Mouse (Mus musculus) adrenal gland, adult 8-10 months (tissue): ENCODE measurements around the gene Olfr90. TPM values are rescaled to one million over a fixed set of nuclear protein-coding genes. Genes with fewer than 3 reads are reported as not detected.

Source experiments
- DNase-seq: peaks from one replicate; pipeline ENCODE4 v3.0.0; 2022
- total RNA-seq, 4 experiments: library from RNA; stranded (reverse); gene quantifications; 2 replicates each; pipeline ENCODE4 v1.2.4; 2022

Gene Olfr90
- total RNA-seq, 4 experiments from 2014 or later: not detected

DNA sequence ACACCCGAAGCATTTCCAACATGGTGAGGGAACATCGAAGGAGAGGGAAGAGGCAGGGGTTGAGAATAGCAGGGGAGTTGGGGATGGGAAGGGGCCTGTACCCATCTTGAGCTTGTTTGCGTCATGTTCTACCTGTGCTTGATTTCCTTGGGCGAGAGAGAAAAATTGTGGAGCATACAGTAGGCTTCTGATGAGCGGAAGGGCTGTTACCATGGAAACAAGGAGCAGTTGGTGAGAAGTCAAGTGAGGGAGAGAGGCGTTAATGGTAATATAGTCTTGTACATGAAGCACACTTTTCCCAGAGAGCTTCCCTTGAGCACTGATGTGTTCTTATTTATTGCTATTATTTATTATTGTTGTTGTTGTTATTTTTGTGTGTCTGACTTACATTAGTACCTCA lies 31.3 kb downstream of the Olfr90 start:
- DNase-seq: no peak

GRCm38 (mm10) chr17:37051745-37052144 lies 36.6 kb downstream of the Olfr90 start:
- DNase-seq: no peak

- DNase-seq: no peak
Observed at GRCm38 (mm10) chr17:37050876-37051275, 37.4 kb downstream of the Olfr90 start.

- peak; percentile 78 for DNase-seq
Observed at GRCm38 (mm10) chr17:37050399-37050798, 37.9 kb downstream of the Olfr90 start.

GRCm38 (mm10) chr17:37049570-37050310 lies 38.6 kb downstream of the Olfr90 start:
- DNase-seq: no peak

DNA sequence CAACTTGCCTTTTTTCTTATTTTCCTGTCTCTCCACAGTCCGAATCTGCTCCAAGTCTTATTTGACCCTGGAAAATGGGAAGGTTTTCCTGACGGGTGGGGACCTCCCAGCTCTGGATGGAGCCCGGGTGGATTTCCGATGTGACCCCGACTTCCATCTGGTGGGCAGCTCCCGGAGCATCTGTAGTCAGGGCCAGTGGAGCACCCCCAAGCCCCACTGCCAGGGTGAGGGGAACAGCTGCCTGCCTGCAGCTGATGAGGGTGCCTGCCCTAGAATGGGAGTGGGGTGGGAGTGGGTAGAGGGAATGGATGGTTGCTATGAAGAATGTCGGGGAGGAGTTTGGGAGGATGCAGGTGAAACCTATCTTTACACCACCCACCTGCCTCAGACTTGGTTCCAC lies 39.9 kb downstream of the Olfr90 start:
- DNase-seq: no peak

- DNase-seq: no peak
Observed at GRCm38 (mm10) chr17:37047981-37048380, 40.3 kb downstream of the Olfr90 start.

- no peak for DNase-seq
Observed at GRCm38 (mm10) chr17:37047332-37047976, 40.8 kb downstream of the Olfr90 start.

GRCm38 (mm10) chr17:37046312-37047112 lies 41.8 kb downstream of the Olfr90 start:
- DNase-seq: no peak

DNA sequence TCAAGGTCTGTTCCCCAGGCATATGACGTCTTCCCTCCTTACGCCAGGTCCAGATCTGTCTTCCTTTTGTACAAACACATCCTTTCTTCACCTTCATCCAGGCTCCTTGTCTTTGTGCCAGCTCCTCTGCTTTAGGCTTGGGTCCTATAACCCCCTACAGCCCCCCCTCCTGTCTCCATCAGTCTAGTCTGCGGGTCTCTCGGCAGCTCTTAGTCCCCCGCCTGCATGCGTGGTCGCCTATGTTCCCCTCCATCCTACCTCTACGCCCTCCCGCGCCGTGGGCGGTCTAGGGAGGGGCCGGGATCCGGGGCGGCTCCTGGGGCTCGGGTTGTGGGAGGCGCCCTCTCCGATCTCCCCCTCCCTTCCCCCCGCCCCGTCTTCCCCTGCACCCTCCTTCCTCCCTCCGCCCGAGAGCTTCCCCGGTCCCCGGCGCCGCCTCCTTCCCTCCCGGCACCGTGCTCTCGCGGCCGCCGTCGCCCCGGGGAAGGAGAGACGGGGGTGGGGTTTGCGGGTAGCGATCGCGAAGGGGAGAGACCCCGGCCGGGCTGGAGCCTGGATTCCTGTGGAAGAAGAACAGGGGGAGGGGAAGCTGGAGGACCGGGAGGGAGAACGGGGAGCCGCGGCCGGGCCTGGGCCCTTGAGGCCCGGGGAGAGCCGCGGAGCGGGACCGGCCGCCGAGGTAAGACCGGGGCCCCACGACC lies 42.5 kb downstream of the Olfr90 start, which contains the start of gene Gabbr1:
Gabbr1 (plus strand) TSS at position 356 of the 701 bp plus-strand sequence.
- peak; percentile 66 for DNase-seq

DNA sequence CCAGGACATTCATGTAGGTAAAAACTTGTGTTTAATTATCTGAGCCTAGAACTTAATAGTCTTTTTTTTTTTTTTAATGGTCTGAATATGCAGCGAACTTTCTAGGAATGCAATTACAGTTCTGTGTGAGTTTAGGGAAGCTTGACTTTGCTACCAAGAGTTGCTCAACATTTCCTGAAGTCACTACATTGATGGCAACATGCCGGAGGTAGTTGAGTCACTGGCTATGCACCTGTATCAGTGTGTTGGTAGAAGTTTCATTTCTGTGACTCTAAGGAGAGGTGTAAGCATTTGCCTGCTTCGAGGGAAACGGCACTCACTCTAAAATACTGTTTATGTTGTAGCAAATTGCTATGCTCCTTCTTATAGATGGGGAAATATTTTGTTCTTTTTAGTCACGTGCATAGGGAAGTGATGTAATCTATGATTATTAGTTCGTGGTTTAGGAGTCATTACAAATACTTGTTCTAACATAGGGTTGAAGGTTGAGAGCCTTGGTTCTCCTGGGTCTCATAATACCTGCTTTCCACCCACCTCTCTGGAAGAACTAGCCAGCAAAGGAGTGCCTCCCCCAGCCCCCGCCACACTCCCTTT lies 43.6 kb downstream of the Olfr90 start:
- DNase-seq: no peak

- no peak for DNase-seq
Observed at GRCm38 (mm10) chr17:37039127-37039894, 49.0 kb downstream of the Olfr90 start.

Other genes with a start within 250 kb of the Olfr90 start
- gene Trim15, start 221.3 kb downstream of the Olfr90 start, total RNA-seq: under 1 TPM in 1 of 4 experiments, not detected in 3; 0.24 TPM
- under 1 TPM in 1 of 4 experiments, not detected in 3; 0.17 TPM for gene Trim10, start 218.9 kb downstream of the Olfr90 start, total RNA-seq
- 1 to 10 TPM in 3 of 4 experiments, under 1 TPM in 1; 0.42 to 6.1 (median 3.3) TPM for gene Trim40, start 198.4 kb downstream of the Olfr90 start, total RNA-seq
- not detected for gene Trim31, start 190.4 kb downstream of the Olfr90 start, total RNA-seq
- under 1 TPM in 3 of 4 experiments, not detected in 1; 0.15 to 0.51 (median 0.17) TPM for gene Rnf39, start 145.6 kb downstream of the Olfr90 start, total RNA-seq
- 100 to 1,000 TPM in 1 of 4 experiments, 10 to 100 TPM in 3; 74.5 to 104 (median 81.9) TPM for gene Ppp1r11, start 136.8 kb downstream of the Olfr90 start, total RNA-seq
- 10 to 100 TPM; 39.0 to 48.4 (median 43.6) TPM for gene Znrd1, start 129.9 kb downstream of the Olfr90 start, total RNA-seq
- gene Znrd1as, start 129.9 kb downstream of the Olfr90 start, total RNA-seq: 10 to 100 TPM; 10.8 to 13.1 (median 11.9) TPM
- gene 2410137M14Rik, start 107.3 kb downstream of the Olfr90 start, total RNA-seq: not detected
- under 1 TPM in 1 of 4 experiments, not detected in 3; 0.14 TPM for gene H2-M5, start 99.0 kb downstream of the Olfr90 start, total RNA-seq
- gene Zfp57, start 87.3 kb downstream of the Olfr90 start, total RNA-seq: 1 to 10 TPM; 2.0 to 2.6 (median 2.3) TPM
- gene Mog, start 65.1 kb downstream of the Olfr90 start, total RNA-seq: not detected
- gene Gabbr1, start 42.5 kb downstream of the Olfr90 start, total RNA-seq: 10 to 100 TPM; 25.3 to 63.8 (median 50.8) TPM
- not detected for gene Olfr91, start 9.8 kb upstream of the Olfr90 start, total RNA-seq
- gene Olfr92, start 31.6 kb upstream of the Olfr90 start, total RNA-seq: not detected
- not detected for gene Olfr93, start 73.0 kb upstream of the Olfr90 start, total RNA-seq
- 1 to 10 TPM in 1 of 4 experiments, under 1 TPM in 2, not detected in 1; 0.31 to 3.1 (median 0.65) TPM for gene Ubd, start 105.4 kb upstream of the Olfr90 start, total RNA-seq
- not detected for gene Olfr94, start 112.5 kb upstream of the Olfr90 start, total RNA-seq
- not detected for gene Olfr95, start 124.6 kb upstream of the Olfr90 start, total RNA-seq
- gene Olfr96, start 131.6 kb upstream of the Olfr90 start, total RNA-seq: not detected
- gene Olfr97, start 148.8 kb upstream of the Olfr90 start, total RNA-seq: not detected
- not detected for gene Olfr98, start 175.2 kb upstream of the Olfr90 start, total RNA-seq
- gene H2-M3, start 181.7 kb upstream of the Olfr90 start, total RNA-seq: 1 to 10 TPM; 5.5 to 8.0 (median 6.8) TPM
- gene Olfr99, start 195.0 kb upstream of the Olfr90 start, total RNA-seq: not detected
- gene Olfr101, start 215.8 kb upstream of the Olfr90 start, total RNA-seq: not detected
- not detected for gene Olfr102, start 228.6 kb upstream of the Olfr90 start, total RNA-seq